Mouse (Mus musculus): ENCODE data around the gene Snrpg. TPM values are rescaled to one million over a fixed set of nuclear protein-coding genes. Genes with fewer than 3 reads are reported as not detected.

Snrpg gene
- polyA plus RNA-seq, 1 experiment, result 122 TPM

DNA sequence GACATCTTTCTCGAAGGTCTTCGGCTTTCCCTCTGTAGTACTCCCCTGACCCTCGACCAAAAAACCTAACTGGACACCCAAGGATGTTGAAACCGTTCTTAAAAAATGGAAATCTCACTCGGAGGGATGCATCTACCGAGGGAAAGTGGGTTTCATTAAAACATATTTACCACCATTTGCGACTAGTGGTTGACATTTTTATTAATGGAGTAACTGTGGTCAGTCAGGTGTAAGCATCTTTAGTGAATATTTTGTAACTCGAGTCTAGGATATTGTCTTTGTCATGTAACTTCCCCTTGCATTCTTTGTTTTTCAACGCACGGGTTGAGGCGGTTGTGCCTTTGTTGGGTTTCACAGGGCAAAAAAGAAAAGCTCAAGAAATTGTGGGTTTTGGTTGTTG, 33.9 kb downstream of the Snrpg start:
- Histone ChIP-seq H3K27ac (ENCODE audit: insufficient read depth, low read depth, low read length) (peak overlapping the region; percentile 98), H3K4me3 (ENCODE audit: insufficient read depth, low read length) (peak overlapping the region; percentile 99), H3K4me1 (ENCODE audit: control insufficient read depth, insufficient read depth, low read length) (peaks cover 15% of the 10 kb centered on the region)
- no peak for TF ChIP-seq POLR2A (IDR thresholded peaks at IDR 0.05; ENCODE audit: borderline replicate concordance, low read depth, low read length)
- TF ChIP-seq CTCF (IDR thresholded peaks at IDR 0.05; ENCODE audit: low read depth, low read length), result no peak

DNA sequence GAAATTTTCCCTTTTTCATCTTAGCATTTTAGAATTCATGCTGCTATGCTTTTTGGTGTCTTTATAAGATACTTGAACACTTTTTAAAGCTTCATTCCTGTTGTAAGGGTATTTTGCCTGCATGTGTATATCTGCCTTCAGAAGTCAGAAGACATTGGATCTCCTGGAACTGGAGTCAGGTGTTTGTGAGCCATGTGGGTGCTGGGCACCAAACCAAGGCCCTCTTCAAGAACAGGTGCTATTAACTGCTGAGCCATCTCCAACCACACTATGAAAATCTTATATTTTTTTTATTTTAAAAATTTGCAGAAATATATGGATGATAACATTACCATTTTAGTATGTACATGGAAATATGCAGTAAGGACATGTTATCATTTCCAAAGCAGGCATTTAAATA, 35.2 kb downstream of the Snrpg start:
- Histone ChIP-seq H3K27ac (ENCODE audit: insufficient read depth, low read depth, low read length) (no peak overlapping the region), H3K4me3 (ENCODE audit: insufficient read depth, low read length) (no peak overlapping the region), H3K4me1 (ENCODE audit: control insufficient read depth, insufficient read depth, low read length) (peaks cover 9% of the 10 kb centered on the region)
- TF ChIP-seq CTCF (IDR thresholded peaks at IDR 0.05; ENCODE audit: low read depth, low read length), result no peak
- no peak for TF ChIP-seq POLR2A (IDR thresholded peaks at IDR 0.05; ENCODE audit: borderline replicate concordance, low read depth, low read length)

DNA sequence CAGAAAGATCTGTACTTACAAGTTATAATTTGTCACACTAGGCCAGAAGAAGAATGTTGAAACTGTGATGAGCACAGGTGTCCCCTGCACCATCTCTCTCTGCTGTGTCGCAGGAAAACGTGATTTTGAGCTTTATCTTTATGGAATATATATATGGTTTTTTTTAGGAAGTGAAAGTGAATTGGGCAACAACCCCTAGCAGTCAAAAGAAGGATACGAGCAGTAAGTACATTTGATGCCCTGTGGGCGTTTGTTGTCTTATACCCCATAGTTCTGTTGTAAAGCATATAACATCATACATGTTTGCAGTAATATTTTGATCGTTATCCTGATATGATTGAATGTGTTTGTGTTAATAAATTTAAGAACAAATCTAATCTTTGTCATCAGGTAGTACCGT, 47.6 kb downstream of the Snrpg start:
- Histone ChIP-seq H3K27ac (ENCODE audit: insufficient read depth, low read depth, low read length) (no peak overlapping the region), H3K4me3 (ENCODE audit: insufficient read depth, low read length) (no peak overlapping the region), H3K4me1 (ENCODE audit: control insufficient read depth, insufficient read depth, low read length) (0 out of 2 replicates have a peak, but pooled peaks cover 2% of the 10 kb centered on the region)
- TF ChIP-seq CTCF (IDR thresholded peaks at IDR 0.05; ENCODE audit: low read depth, low read length) (no peak), POLR2A (IDR thresholded peaks at IDR 0.05; ENCODE audit: borderline replicate concordance, low read depth, low read length) (no peak)

DNA sequence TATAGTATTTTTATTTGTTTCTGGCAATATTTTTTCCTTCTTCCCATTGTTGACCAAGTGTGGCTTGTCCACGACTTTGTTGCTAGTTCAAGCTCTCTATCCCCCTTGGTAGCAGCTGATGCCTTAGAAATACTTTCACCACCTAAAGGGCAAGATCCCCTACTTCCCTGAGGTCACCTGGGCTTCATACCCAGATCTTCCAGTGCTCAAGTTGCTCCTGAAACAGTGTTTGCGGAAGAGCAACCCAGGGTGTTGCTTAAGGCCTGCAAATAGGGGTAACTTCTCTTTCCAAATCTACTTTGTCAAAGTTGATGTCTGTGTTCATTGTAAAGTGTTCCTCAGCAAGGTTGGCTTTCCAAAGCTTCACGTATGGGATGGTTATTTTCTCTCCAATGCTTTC, 48.1 kb downstream of the Snrpg start:
- H3K27ac ChIP-seq (ENCODE audit: insufficient read depth, low read depth, low read length), result no peak overlapping the region
- TF ChIP-seq POLR2A (IDR thresholded peaks at IDR 0.05; ENCODE audit: borderline replicate concordance, low read depth, low read length) (no peak), CTCF (IDR thresholded peaks at IDR 0.05; ENCODE audit: low read depth, low read length) (no peak)
- H3K4me3 ChIP-seq (ENCODE audit: insufficient read depth, low read length), result no peak overlapping the region
- 0 out of 2 replicates have a peak, but pooled peaks cover 2% of the 10 kb centered on the region for H3K4me1 ChIP-seq (ENCODE audit: control insufficient read depth, insufficient read depth, low read length)

DNA sequence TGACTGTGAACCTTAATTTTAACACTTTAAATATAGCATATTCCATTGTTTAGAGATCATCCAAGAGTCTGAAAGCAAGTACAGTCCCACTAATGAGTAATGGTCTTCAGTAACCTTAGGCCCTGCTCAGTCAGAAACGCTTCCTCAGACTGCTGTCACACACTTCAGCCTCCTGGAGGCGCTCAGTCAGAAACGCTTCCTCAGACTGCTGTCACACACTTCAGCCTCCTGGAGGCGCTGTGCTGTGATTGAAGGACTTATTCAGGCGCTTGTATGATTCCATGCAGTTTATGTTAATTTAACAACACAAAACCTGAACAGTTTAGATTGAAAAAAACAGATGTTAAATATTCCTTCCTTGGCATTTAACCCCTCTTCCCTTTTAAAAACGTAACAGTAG, 49.4 kb downstream of the Snrpg start:
- TF ChIP-seq POLR2A (IDR thresholded peaks at IDR 0.05; ENCODE audit: borderline replicate concordance, low read depth, low read length), result no peak
- peak; percentile 38; the same call in 1 of the 2 replicates for TF ChIP-seq CTCF (IDR thresholded peaks at IDR 0.05; ENCODE audit: low read depth, low read length)
- no peak overlapping the region for H3K27ac ChIP-seq (ENCODE audit: insufficient read depth, low read depth, low read length)
- 0 out of 2 replicates have a peak, but pooled peaks cover 2% of the 10 kb centered on the region for H3K4me1 ChIP-seq (ENCODE audit: control insufficient read depth, insufficient read depth, low read length)
- H3K4me3 ChIP-seq (ENCODE audit: insufficient read depth, low read length), result no peak overlapping the region

DNA sequence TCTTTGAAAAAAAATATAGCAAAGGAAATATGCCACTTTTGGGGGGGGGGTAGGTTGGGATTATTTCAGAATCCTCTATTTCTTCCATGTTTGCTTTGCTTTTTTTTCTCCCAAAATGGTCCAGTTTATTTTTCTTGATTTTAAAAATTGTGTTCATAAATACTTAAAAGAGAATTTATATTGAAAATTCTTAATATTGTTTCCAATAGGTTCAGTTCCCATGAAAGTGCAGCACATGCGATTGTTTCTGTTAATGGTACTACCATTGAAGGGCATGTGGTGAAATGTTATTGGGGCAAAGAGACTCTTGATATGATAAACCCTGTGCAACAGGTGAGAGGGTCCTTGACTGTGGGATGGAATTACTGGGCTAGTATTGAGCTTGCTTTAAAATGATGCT, 55.3 kb downstream of the Snrpg start, which contains the start of gene Gm44790:
Gm44790 (plus strand) TSS at position 301 of the 400 bp plus-strand sequence.
- no peak within 1 kb of the TSS for H3K27ac ChIP-seq (ENCODE audit: insufficient read depth, low read depth, low read length)
- no peak within 1 kb of the TSS for H3K4me3 ChIP-seq (ENCODE audit: insufficient read depth, low read length)
- TF ChIP-seq CTCF (IDR thresholded peaks at IDR 0.05; ENCODE audit: low read depth, low read length), result no peak
- no peak for TF ChIP-seq POLR2A (IDR thresholded peaks at IDR 0.05; ENCODE audit: borderline replicate concordance, low read depth, low read length)
- H3K4me1 ChIP-seq (ENCODE audit: control insufficient read depth, insufficient read depth, low read length), result no peaks in the 10 kb centered on the region

Other genes starting within 250 kb of the Snrpg start
- gene Tgfa, start 176.1 kb upstream of the Snrpg start, polyA plus RNA-seq (2012; ENCODE audit: insufficient read depth, insufficient read length, missing spikeins), result not detected in 2 replicates
- gene Fam136a, start 5.7 kb upstream of the Snrpg start, polyA plus RNA-seq (2012; ENCODE audit: insufficient read depth, insufficient read length, missing spikeins), result 11.0 and 13.2 TPM in 2 replicates
- gene Pcyox1, start 25.9 kb downstream of the Snrpg start, polyA plus RNA-seq (2012; ENCODE audit: insufficient read depth, insufficient read length, missing spikeins), result 98.9 and 99.9 TPM in 2 replicates
- 49.7 and 67.7 TPM in 2 replicates for gene Tia1, start 32.9 kb downstream of the Snrpg start, polyA plus RNA-seq (2012; ENCODE audit: insufficient read depth, insufficient read length, missing spikeins)
- gene Gm44790, start 55.4 kb downstream of the Snrpg start, polyA plus RNA-seq (2012; ENCODE audit: insufficient read depth, insufficient read length, missing spikeins), result not detected in 2 replicates
- 16.6 and 20.3 TPM in 2 replicates for gene C87436, start 67.1 kb downstream of the Snrpg start, polyA plus RNA-seq (2012; ENCODE audit: insufficient read depth, insufficient read length, missing spikeins)
- 177 and 185 TPM in 2 replicates for gene Pcbp1, start 155.0 kb downstream of the Snrpg start, polyA plus RNA-seq (2012; ENCODE audit: insufficient read depth, insufficient read length, missing spikeins)

Measured in bone marrow macrophage, adult 2 months (primary cell).